Mouse (Mus musculus): ENCODE data around the gene Utp4. TPM values are rescaled to one million over a fixed set of nuclear protein-coding genes. Genes with fewer than 3 reads are reported as not detected.
A peak's percentile ranks its signal among the peaks of the same experiment; 100 is the strongest.
"Not testable (repeated sequence)": the region's sequence is repeated elsewhere in the genome, so short reads cannot be mapped to it uniquely, and the experiment has no call there.

Utp4 gene
- 10 to 100 TPM; 19.2 to 23.0 TPM for total RNA-seq (2021)
- long read RNA-seq, experiment 1, transcript Utp4-201 (17 exons, 2,232 nt) = major isoform, 28 of 39 reads
- long read RNA-seq, experiment 1, partial matches to known transcripts = 4 of 39 reads
- long read RNA-seq, experiment 1, other reads (novel, unspliced or antisense) = 7 of 39 reads
- long read RNA-seq, experiment 2, transcript Utp4-201 (17 exons, 2,232 nt) = major isoform, 25 of 31 reads
- long read RNA-seq, experiment 2, partial matches to known transcripts = 1 of 31 reads
- long read RNA-seq, experiment 2, other reads (novel, unspliced or antisense) = 5 of 31 reads

GRCm38 (mm10) chr8:106893481-106894156 lies at the start of gene Utp4:
Gene Utp4 (plus strand): TSS chr8:106893636.
- peak; percentile 92 for DNase-seq
- intact Hi-C loops (cut with DNase I) = no loop called here

DNA sequence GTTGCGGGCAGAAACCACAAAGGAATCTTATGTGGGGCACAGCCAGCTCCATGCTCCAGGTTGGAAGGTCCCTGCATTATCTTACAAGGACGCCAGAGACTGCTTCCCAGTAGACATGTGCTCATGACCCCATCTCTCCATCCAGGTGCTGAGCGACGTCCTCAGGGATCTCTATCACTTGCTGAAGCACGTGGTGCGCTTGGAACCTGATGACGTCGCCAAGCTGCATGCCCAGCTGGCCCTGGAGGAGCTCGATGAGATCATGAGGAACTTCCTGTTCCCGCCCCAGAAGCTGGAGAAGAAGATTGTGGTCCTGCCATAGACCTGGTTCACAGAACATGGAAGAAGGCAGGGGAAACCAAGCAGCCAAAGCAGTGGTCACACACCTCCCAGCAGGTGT lies 43.4 kb upstream of the Utp4 start:
- DNase-seq = peak in 1 of 2 experiments; percentile 17
- intact Hi-C loops (cut with DNase I) = no loop called here

- intact Hi-C loops (cut with DNase I) = no loop called here
- peak in 1 of 2 experiments; percentile 18 for DNase-seq
Observed at GRCm38 (mm10) chr8:106854534-106855241, 38.7 kb upstream of the Utp4 start.

- intact Hi-C loops (cut with DNase I) = no loop called here
- DNase-seq = no peak
Observed at GRCm38 (mm10) chr8:106855242-106855562, 38.2 kb upstream of the Utp4 start.

- intact Hi-C loops (cut with DNase I) = no loop called here
- no peak for DNase-seq
Observed at GRCm38 (mm10) chr8:106862845-106863244, 30.6 kb upstream of the Utp4 start.

DNA sequence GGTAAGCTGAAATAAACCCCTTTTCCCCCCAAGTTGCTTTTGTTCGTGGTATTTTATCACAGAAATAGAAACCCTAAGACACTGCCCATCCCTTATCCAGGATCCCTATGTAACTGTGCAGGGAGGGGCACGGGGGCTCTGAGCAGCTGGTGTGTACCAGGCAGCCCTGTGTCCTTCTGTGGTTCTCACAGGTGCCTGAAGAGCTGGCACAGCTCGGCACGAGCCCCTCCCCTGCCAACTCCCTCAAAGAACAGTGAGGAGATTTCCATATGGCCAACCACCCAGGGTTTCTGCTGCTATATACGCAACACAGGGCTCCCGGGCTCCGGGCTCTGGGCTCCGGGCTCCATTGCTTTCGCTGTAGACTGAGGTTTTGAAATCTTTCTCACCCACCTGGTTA lies 28.1 kb upstream of the Utp4 start:
- intact Hi-C loops (cut with DNase I) = no loop called here
- no peak for DNase-seq

DNA sequence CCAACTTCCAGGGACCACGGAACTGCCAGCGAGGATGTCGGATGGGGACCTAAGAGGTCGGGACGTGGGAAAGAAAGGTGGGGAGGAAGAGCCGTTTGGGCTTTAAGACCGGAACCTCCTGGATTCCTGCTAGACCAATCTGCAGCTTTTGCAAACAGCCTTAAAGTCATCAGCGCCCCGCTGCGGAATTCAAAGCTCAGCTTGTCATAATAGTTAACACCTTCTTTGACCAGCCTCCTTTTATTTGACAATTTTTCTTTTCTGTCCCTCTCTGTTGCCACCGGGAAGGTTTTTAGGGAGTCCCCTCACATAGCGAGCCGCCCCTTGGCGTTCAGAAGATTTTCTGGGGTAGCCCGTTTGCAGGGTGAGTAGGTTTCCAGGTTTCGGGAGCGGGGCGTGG lies 23.4 kb upstream of the Utp4 start, which contains the start of gene Has3:
Gene Has3 (plus strand): TSS at position 192 of the 400 bp plus-strand sequence.
- peak in 1 of 2 experiments; percentile 31 for DNase-seq
- intact Hi-C loops (cut with DNase I) = loop anchor here (2.0 to 5.0 kb wide), 2 partner anchors 31 to 153 kb away; no protein-coding TSS in a partner anchor

- intact Hi-C loops (cut with DNase I) = loop anchor here (2.0 to 5.0 kb wide), 2 partner anchors 32 to 153 kb away; no protein-coding TSS in a partner anchor
- peak; percentile 70 to 74 for DNase-seq
Observed at GRCm38 (mm10) chr8:106870537-106871327, 22.7 kb upstream of the Utp4 start.

DNA sequence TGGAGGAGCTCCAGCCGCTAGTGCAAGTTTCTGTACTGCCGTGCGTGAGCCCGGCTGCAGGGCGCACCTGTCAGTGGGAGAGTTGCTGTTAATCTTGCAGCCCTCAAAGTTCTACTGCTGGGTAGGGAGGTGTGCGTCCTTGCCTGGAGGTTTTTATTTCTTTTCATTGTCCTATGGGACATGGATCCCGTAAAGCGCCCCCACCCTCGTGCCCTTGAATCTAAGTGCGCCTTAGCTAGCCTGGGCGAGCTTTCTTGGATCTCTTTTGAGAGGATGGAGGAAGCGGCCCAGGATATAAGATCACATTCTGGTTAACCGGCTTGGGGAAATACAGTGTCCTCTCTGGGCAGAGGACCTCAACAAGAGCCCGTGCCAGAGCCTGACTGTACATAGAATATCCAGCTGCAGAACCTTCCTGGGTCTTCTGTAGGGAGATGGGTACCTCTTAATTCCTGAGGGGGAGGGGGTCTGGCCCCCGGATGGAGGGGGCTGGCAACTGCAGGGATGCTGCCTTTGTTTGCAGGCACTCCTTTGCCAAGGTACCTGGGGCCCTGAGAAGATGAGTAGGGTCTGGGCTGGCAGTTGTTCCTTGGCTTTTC lies 22.0 kb upstream of the Utp4 start:
- DNase-seq = no peak

DNA sequence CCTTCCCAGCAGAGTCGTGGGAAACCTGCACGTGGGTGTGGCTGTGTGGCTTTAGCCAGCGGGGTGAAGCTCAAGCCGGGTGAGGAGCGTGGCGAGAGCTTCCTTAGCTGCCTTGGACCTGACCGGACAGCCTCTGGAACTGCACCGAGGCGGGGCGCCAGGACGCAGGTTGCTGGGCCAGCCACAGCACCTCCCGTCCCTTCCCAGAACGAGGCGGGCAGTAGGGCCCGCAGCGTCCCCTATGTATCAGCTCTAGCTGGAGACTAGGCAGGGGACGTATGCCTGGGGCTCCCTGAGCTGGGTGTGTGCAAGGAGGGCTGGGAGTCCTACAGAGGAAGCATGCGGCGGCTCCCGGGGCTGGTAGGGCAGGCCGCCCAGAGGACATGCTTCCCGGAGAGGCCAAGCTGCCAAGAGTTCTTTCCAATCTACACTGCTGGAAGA lies 21.5 kb upstream of the Utp4 start:
- DNase-seq = peak; percentile 76 to 80
- intact Hi-C loops (cut with DNase I) = loop anchor here (2.0 to 5.0 kb wide), 2 partner anchors 33 to 155 kb away; no protein-coding TSS in a partner anchor

More for the DNA sequence above, 22.0 kb upstream of the Utp4 start:
- intact Hi-C loops (cut with DNase I) = loop anchor here (2.0 to 5.0 kb wide), 2 partner anchors 33 to 154 kb away; no protein-coding TSS in a partner anchor

DNA sequence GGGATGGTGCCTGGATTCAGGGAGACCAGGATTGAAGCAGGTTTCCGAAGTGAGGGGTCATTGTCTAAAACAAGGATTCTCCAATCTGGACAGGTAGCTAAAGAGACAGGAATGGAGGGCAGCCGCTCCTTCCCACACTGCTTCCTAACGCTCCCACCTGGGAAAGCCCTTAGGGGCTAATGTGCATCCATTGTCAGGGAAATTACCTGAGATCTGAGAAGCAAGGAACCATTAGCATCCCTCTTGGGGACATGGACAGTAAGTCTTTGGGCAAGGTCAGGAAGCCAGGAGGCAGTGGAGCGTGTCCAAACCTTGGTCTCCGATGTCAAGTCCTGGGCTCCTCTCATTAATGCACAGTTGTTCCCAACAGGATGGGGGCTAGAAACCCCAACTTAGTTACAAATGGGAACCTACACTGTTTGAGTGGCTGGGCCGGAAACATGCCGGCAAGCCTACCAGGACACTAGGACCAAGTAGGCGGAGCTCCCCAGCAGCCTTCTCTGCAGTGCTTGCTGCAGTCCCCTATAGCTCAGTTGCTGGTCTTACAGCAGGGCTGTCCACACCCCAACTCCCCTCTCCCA lies 20.9 kb upstream of the Utp4 start:
- intact Hi-C loops (cut with DNase I) = loop anchor here (5.0 kb wide), 1 partner anchor 155 kb away; no protein-coding TSS in a partner anchor
- DNase-seq = no peak

- DNase-seq = no peak
- intact Hi-C loops (cut with DNase I) = no loop called here
Observed at GRCm38 (mm10) chr8:106880121-106880707, 13.2 kb upstream of the Utp4 start.

DNA sequence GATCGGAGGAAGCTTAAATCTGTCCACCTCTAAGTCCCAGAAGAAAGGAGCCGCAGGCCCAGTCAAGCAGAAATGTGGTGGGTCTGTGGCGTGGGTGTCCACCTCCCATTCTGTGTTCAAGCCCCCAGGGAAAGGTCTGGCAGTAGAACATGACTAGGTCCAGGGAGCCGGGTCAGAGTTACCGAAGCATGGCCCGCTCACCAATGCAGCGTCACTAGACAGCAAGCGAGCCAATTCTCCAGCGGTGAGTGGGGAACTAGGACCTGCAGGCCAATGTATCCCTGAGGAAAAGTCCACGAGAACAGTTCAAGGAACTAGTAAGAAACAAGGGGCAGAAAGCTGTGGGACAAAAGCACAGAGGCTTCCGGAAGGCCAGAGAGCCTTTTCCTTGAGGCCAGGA lies 9.3 kb upstream of the Utp4 start:
- intact Hi-C loops (cut with DNase I) = not testable (repeated sequence)

GRCm38 (mm10) chr8:106884826-106885400 lies 8.5 kb upstream of the Utp4 start:
- intact Hi-C loops (cut with DNase I) = loop anchor here (5.0 kb wide), 1 partner anchor 188 kb away; no protein-coding TSS in a partner anchor
- DNase-seq = not testable (repeated sequence)

More for the DNA sequence above, 9.3 kb upstream of the Utp4 start:
- not testable (repeated sequence) for DNase-seq

- DNase-seq = peak; percentile 81 to 88
- intact Hi-C loops (cut with DNase I) = loop anchor here (1.0 to 5.0 kb wide), 2 partner anchors 169 to 190 kb away; no protein-coding TSS in a partner anchor
Observed at GRCm38 (mm10) chr8:106887336-106888189, 5.9 kb upstream of the Utp4 start.

DNA sequence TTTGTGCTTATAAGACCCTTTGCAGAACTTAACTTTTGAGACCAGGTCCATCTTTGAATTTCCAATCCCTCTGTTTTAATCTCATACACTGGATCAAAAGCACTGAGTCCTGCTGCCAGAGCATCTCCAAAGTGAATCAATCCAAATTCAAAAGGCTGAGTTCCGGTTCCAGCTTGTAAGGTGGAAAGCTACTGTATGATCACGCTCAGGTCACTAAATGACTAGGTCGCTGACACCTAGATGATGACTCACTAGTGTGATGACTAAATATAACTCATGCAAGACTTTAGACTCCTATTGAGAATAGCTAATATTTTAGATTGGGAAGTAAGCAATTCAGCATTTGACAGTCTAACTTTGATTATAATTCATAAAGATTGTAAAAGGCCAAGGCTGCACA lies 4.6 kb upstream of the Utp4 start:
- intact Hi-C loops (cut with DNase I) = loop anchor here (5.0 kb wide), 1 partner anchor 192 kb away; no protein-coding TSS in a partner anchor
- no peak for DNase-seq

GRCm38 (mm10) chr8:106892210-106892805 lies 1.1 kb upstream of the Utp4 start:
- intact Hi-C loops (cut with DNase I) = no loop called here
- DNase-seq = peak in 1 of 2 experiments; percentile 41
